Mouse (Mus musculus) cerebellum, adult 11 months (tissue): ENCODE measurements at regions not wholly inside any gene's neighbourhood (a gene's known extent, or its start where the extent isn't known, plus 50 kb on each side); places are given as distances from the start of the nearest gene placed in this dataset.
A peak's percentile ranks its signal among the peaks of the same experiment; 100 is the strongest.

ENCODE experiments used
- DNase-seq: peaks from one replicate; pipeline ENCODE4 v3.0.0; 2022

- DNase-seq, result no peak
These were observed 52.2 kb upstream of the Tmem108 start for GRCm38 (mm10) chr9:103813791-103814190.

- no peak for DNase-seq
These were observed 57.4 kb upstream of the Tmem108 start for GRCm38 (mm10) chr9:103818998-103819397.

GRCm38 (mm10) chr9:103821632-103822031, 60.0 kb upstream of the Tmem108 start:
- no peak for DNase-seq

GRCm38 (mm10) chr9:103823491-103823890, 61.9 kb upstream of the Tmem108 start:
- peak; percentile 9 for DNase-seq

- DNase-seq, result no peak
These were observed 79.6 kb upstream of the Tmem108 start for GRCm38 (mm10) chr9:103841199-103841598.

- DNase-seq, result no peak
These were observed 82.2 kb upstream of the Tmem108 start for GRCm38 (mm10) chr9:103843836-103844235.

- no peak for DNase-seq
These were observed 84.3 kb upstream of the Tmem108 start for GRCm38 (mm10) chr9:103845916-103846457.

GRCm38 (mm10) chr9:103847931-103848330, 86.3 kb upstream of the Tmem108 start:
- no peak for DNase-seq

GRCm38 (mm10) chr9:103849079-103849478, 87.4 kb upstream of the Tmem108 start:
- no peak for DNase-seq

GRCm38 (mm10) chr9:103852691-103853090, 91.1 kb upstream of the Tmem108 start:
- DNase-seq, result no peak

GRCm38 (mm10) chr9:103860658-103861377, 99.2 kb upstream of the Tmem108 start:
- DNase-seq, result no peak

- no peak for DNase-seq
These were observed 100.9 kb upstream of the Tmem108 start for GRCm38 (mm10) chr9:103862493-103862892.

GRCm38 (mm10) chr9:103867433-103868209, 106.0 kb upstream of the Tmem108 start:
- DNase-seq, result peak; percentile 19

GRCm38 (mm10) chr9:103869276-103869675, 107.6 kb upstream of the Tmem108 start:
- DNase-seq, result peak; percentile 56

GRCm38 (mm10) chr9:103872119-103872518, 110.5 kb upstream of the Tmem108 start:
- DNase-seq, result no peak

- DNase-seq, result no peak
These were observed 112.2 kb upstream of the Tmem108 start for GRCm38 (mm10) chr9:103873876-103874275.

- DNase-seq, result no peak
These were observed 116.2 kb upstream of the Tmem108 start for GRCm38 (mm10) chr9:103877851-103878250.

- DNase-seq, result no peak
These were observed 109.5 kb upstream of the Nphp3 start for GRCm38 (mm10) chr9:103892827-103893226.

- DNase-seq, result no peak
These were observed 108.0 kb upstream of the Nphp3 start for GRCm38 (mm10) chr9:103894376-103894775.

GRCm38 (mm10) chr9:103899311-103899710, 103.0 kb upstream of the Nphp3 start:
- no peak for DNase-seq

GRCm38 (mm10) chr9:103911347-103911746, 91.0 kb upstream of the Nphp3 start:
- no peak for DNase-seq

GRCm38 (mm10) chr9:103915126-103915525, 87.2 kb upstream of the Nphp3 start:
- DNase-seq, result no peak

GRCm38 (mm10) chr9:103917771-103918170, 84.6 kb upstream of the Nphp3 start:
- no peak for DNase-seq

GRCm38 (mm10) chr9:103922356-103922755, 80.0 kb upstream of the Nphp3 start:
- no peak for DNase-seq
